8 mouse cellular contexts compared by ENCODE assay signal in genomic region chr5:124446301-124446881, GRCm38 (mm10). TPM values are rescaled to one million over a fixed set of nuclear protein-coding genes. Genes with fewer than 3 reads are reported as not detected.
DNase-seq lines count a peak whose midpoint lies in the region; ATAC-seq and TF ChIP-seq lines count a peak whose summit lies in the region.

No protein-coding gene starts in this region.

- H3K79me2 ChIP-seq in macrophage (ENCODE audit: inconsistent target): peaks cover 71% of the 10 kb centered on the region

- H3K4me1 ChIP-seq in embryonic facial prominence, embryonic 15.5 days: peaks cover 44% of the 10 kb centered on the region
- peaks cover 13 to 30% of the 10 kb centered on the region in 2 experiments for H3K4me1 ChIP-seq in heart, embryonic 14.5 days (ENCODE audit: control insufficient read depth in 2 of 2, insufficient read depth in 2 of 2, low read length in 2 of 2)
- H3K4me1 ChIP-seq in kidney, postnatal 0 days (replicated peaks; ENCODE audit: insufficient read depth, low read length): peaks cover 6% of the 10 kb centered on the region

- peak overlapping the region; percentile 93 for H3K4me2 ChIP-seq in embryonic facial prominence, embryonic 15.5 days (replicated peaks)
- peak overlapping the region; percentile 89 for H3K4me2 ChIP-seq in heart, embryonic 14.5 days (ENCODE audit: low read length)
- peak overlapping the region; percentile 87 for H3K4me2 ChIP-seq in kidney, postnatal 0 days (ENCODE audit: low read length)

- 2% methylated on average over 15 of the region's 15 CpGs for WGBS in embryonic facial prominence, embryonic 15.5 days
- WGBS in heart, embryonic 14.5 days: 0% methylated on average over 15 of the region's 15 CpGs
- WGBS in kidney, postnatal 0 days: 2% methylated on average over 15 of the region's 15 CpGs
- WGBS in macrophage (ENCODE audit: missing documents): 6% methylated on average over 15 of the region's 15 CpGs

- peak; percentile 39 for TF ChIP-seq CTCF in kidney, postnatal 0 days (IDR thresholded peaks at IDR 0.05; ENCODE audit: low read depth)

- no peaks in the 10 kb centered on the region for H3K9me3 ChIP-seq in embryonic facial prominence, embryonic 15.5 days (replicated peaks)
- H3K9me3 ChIP-seq in heart, embryonic 14.5 days (ENCODE audit: control insufficient read depth, low read length): no peaks in the 10 kb centered on the region
- H3K9me3 ChIP-seq in kidney, postnatal 0 days (replicated peaks; ENCODE audit: low read length): no peaks in the 10 kb centered on the region

- H3K36me3 ChIP-seq in embryonic facial prominence, embryonic 15.5 days: peaks cover 43% of the 10 kb centered on the region
- H3K36me3 ChIP-seq in heart, embryonic 14.5 days (ENCODE audit: control insufficient read depth, insufficient read depth, low read length): peaks cover 46% of the 10 kb centered on the region
- peaks cover 31% of the 10 kb centered on the region for H3K36me3 ChIP-seq in kidney, postnatal 0 days (ENCODE audit: insufficient read depth, low read length)
- H3K36me3 ChIP-seq in macrophage (ENCODE audit: inconsistent target): peaks cover 17% of the 10 kb centered on the region; the same call in 1 of the 2 replicates

- ATAC-seq in embryonic facial prominence, embryonic 15.5 days (ENCODE audit: insufficient number of reproducible peaks, low FRiP score, low TSS enrichment, low read depth): peak; percentile 55
- ATAC-seq in heart, embryonic 14.5 days (ENCODE audit: insufficient number of reproducible peaks, insufficient read depth, low FRiP score, low read depth): peak; percentile 66
- ATAC-seq in kidney, postnatal 0 days (replicated peaks; ENCODE audit: low FRiP score, low read depth): peak; percentile 77

- no peaks in the 10 kb centered on the region for H3K27me3 ChIP-seq in embryonic facial prominence, embryonic 15.5 days
- no peaks in the 10 kb centered on the region for H3K27me3 ChIP-seq in heart, embryonic 14.5 days (ENCODE audit: control insufficient read depth, insufficient read depth, low read length)
- H3K27me3 ChIP-seq in kidney, postnatal 0 days (ENCODE audit: insufficient read depth, low read length): no peaks in the 10 kb centered on the region

- DNase-seq in urinary bladder, adult 18-20 months (ENCODE audit: low spot score in 2 of 2): peak; percentile 60 to 80
- no peak for DNase-seq in urinary bladder, postnatal 10 days (ENCODE audit: low spot score)
- peak; percentile 87 for DNase-seq in kidney, postnatal 0 days (ENCODE audit: low spot score)
- peak; percentile 29 to 36 for DNase-seq in spleen, postnatal 14 days (ENCODE audit: low spot score in 2 of 2)
- DNase-seq in layer of hippocampus, postnatal 14 days (ENCODE audit: low spot score in 2 of 2): no peak

- peak overlapping the region; percentile 78 for H3K4me3 ChIP-seq in embryonic facial prominence, embryonic 15.5 days (replicated peaks)
- peak overlapping the region; percentile 83 to 93 for H3K4me3 ChIP-seq in heart, embryonic 14.5 days (ENCODE audit: control insufficient read depth in 1 of 2, insufficient read depth in 1 of 2, low read depth in 1 of 2, low read length in 2 of 2)
- peak overlapping the region; percentile 76 for H3K4me3 ChIP-seq in kidney, postnatal 0 days (replicated peaks; ENCODE audit: low read depth, low read length)
- H3K4me3 ChIP-seq in macrophage (ENCODE audit: inconsistent target): peak overlapping the region; percentile 58

- peak overlapping the region; percentile 88 for H3K9ac ChIP-seq in embryonic facial prominence, embryonic 15.5 days
- H3K9ac ChIP-seq in heart, embryonic 14.5 days (ENCODE audit: low read length): peak overlapping the region; percentile 94
- H3K9ac ChIP-seq in kidney, postnatal 0 days (ENCODE audit: low read depth, low read length): peak overlapping the region; percentile 87

- peak overlapping the region; percentile 75 for H3K27ac ChIP-seq in embryonic facial prominence, embryonic 15.5 days (replicated peaks)
- H3K27ac ChIP-seq in heart, embryonic 14.5 days (replicated peaks in 1 of 2; ENCODE audit: control insufficient read depth in 1 of 2, insufficient read depth in 1 of 2, low read depth in 2 of 2, low read length in 2 of 2): peak overlapping the region; percentile 87 to 91
- H3K27ac ChIP-seq in kidney, postnatal 0 days: peak overlapping the region; percentile 88
- peak overlapping the region; percentile 49 for H3K27ac ChIP-seq in macrophage

RNA-seq across cellular contexts. Expression of gene Kmt5a, which starts 6.7 kb away (rescaled TPM):
- 71.2 and 72.0 TPM in 2 replicates for polyA plus RNA-seq in embryonic facial prominence, embryonic 15.5 days (2015; fragmentation: Nextera tagmentation; extraction: Ambion mirVana)
- 86.6 and 87.8 TPM in 2 replicates for polyA plus RNA-seq in heart, embryonic 14.5 days (2014; fragmentation: Nextera tagmentation; extraction: Ambion mirVana)
- polyA plus RNA-seq in kidney, postnatal 0 days (2015; fragmentation: Nextera tagmentation; extraction: Ambion mirVana): 32.8 and 47.5 TPM in 2 replicates
- 100 to 1,000 TPM in 8 of 26 experiments, 10 to 100 TPM in 18; 52.3 to 174 (median 91.0) TPM for total RNA-seq in macrophage (2018; cell fraction: chromatin; rRNA removed)
- 10 to 100 TPM; 45.9 to 87.1 (median 53.7) TPM for total RNA-seq in macrophage (2018; cell fraction: cytosol; rRNA removed)
- 100 to 1,000 TPM in 5 of 26 experiments, 10 to 100 TPM in 21; 40.5 to 118 (median 71.6) TPM for total RNA-seq in macrophage (2018; cell fraction: nucleus; rRNA removed)
- 41.0 to 134 TPM (median 67.4 TPM) in 3 replicates for polyA plus RNA-seq in macrophage (2018)
- total RNA-seq in layer of hippocampus, postnatal 14 days (2021): 10 to 100 TPM; 48.1 to 60.6 TPM

RNA-seq across cellular contexts. Expression of gene Sbno1, which starts 20.6 kb away (rescaled TPM):
- polyA plus RNA-seq in embryonic facial prominence, embryonic 15.5 days (2015; fragmentation: Nextera tagmentation; extraction: Ambion mirVana): 75.9 and 76.7 TPM in 2 replicates
- 67.3 and 68.1 TPM in 2 replicates for polyA plus RNA-seq in heart, embryonic 14.5 days (2014; fragmentation: Nextera tagmentation; extraction: Ambion mirVana)
- polyA plus RNA-seq in kidney, postnatal 0 days (2015; fragmentation: Nextera tagmentation; extraction: Ambion mirVana): 56.2 and 70.6 TPM in 2 replicates
- total RNA-seq in macrophage (2018; cell fraction: chromatin; rRNA removed): 100 to 1,000 TPM; 342 to 649 (median 449) TPM
- total RNA-seq in macrophage (2018; cell fraction: cytosol; rRNA removed): 10 to 100 TPM; 56.8 to 86.3 (median 68.1) TPM
- 100 to 1,000 TPM; 169 to 321 (median 232) TPM for total RNA-seq in macrophage (2018; cell fraction: nucleus; rRNA removed)
- polyA plus RNA-seq in macrophage (2018): 29.7 to 66.6 TPM (median 32.9 TPM) in 3 replicates
- total RNA-seq in layer of hippocampus, postnatal 14 days (2021): 100 to 1,000 TPM; 133 to 135 TPM

RNA-seq across cellular contexts. Expression of gene Rilpl2, which starts 31.8 kb away (rescaled TPM):
- 38.0 and 40.2 TPM in 2 replicates for polyA plus RNA-seq in embryonic facial prominence, embryonic 15.5 days (2015; fragmentation: Nextera tagmentation; extraction: Ambion mirVana)
- polyA plus RNA-seq in heart, embryonic 14.5 days (2014; fragmentation: Nextera tagmentation; extraction: Ambion mirVana): 14.0 and 17.1 TPM in 2 replicates
- polyA plus RNA-seq in kidney, postnatal 0 days (2015; fragmentation: Nextera tagmentation; extraction: Ambion mirVana): 41.9 and 44.7 TPM in 2 replicates
- total RNA-seq in macrophage (2018; cell fraction: chromatin; rRNA removed): 100 to 1,000 TPM in 23 of 26 experiments, 10 to 100 TPM in 3; 66.4 to 240 (median 153) TPM
- total RNA-seq in macrophage (2018; cell fraction: cytosol; rRNA removed): 100 to 1,000 TPM; 114 to 215 (median 162) TPM
- total RNA-seq in macrophage (2018; cell fraction: nucleus; rRNA removed): 100 to 1,000 TPM in 24 of 26 experiments, 10 to 100 TPM in 2; 60.8 to 263 (median 159) TPM
- polyA plus RNA-seq in macrophage (2018): 47.7 to 134 TPM (median 74.0 TPM) in 3 replicates
- 10 to 100 TPM; 23.1 to 24.1 TPM for total RNA-seq in layer of hippocampus, postnatal 14 days (2021)

RNA-seq across cellular contexts. Expression of gene Snrnp35, which starts 36.5 kb away (rescaled TPM):
- polyA plus RNA-seq in embryonic facial prominence, embryonic 15.5 days (2015; fragmentation: Nextera tagmentation; extraction: Ambion mirVana): 26.3 and 26.5 TPM in 2 replicates
- 9.6 and 11.5 TPM in 2 replicates for polyA plus RNA-seq in heart, embryonic 14.5 days (2014; fragmentation: Nextera tagmentation; extraction: Ambion mirVana)
- 17.1 and 21.3 TPM in 2 replicates for polyA plus RNA-seq in kidney, postnatal 0 days (2015; fragmentation: Nextera tagmentation; extraction: Ambion mirVana)
- 10 to 100 TPM; 15.6 to 53.0 (median 28.3) TPM for total RNA-seq in macrophage (2018; cell fraction: chromatin; rRNA removed)
- 10 to 100 TPM; 19.7 to 42.3 (median 33.0) TPM for total RNA-seq in macrophage (2018; cell fraction: cytosol; rRNA removed)
- 10 to 100 TPM; 21.0 to 56.7 (median 36.5) TPM for total RNA-seq in macrophage (2018; cell fraction: nucleus; rRNA removed)
- polyA plus RNA-seq in macrophage (2018): 30.6 to 47.7 TPM (median 30.7 TPM) in 3 replicates
- 10 to 100 TPM; 19.7 to 22.3 TPM for total RNA-seq in layer of hippocampus, postnatal 14 days (2021)

Comparison
In these comparisons a context has a peak if more than half of its experiments do, and no peak if none do; other contexts are left out.
1. DNase-seq: peak in urinary bladder, adult 18-20 months (2 of 2), kidney, postnatal 0 days (single experiment) and spleen, postnatal 14 days (2 of 2); none in urinary bladder, postnatal 10 days (single experiment) and layer of hippocampus, postnatal 14 days (0 of 2).
2. Peak in every context shown above with its lines, with median percentiles within 50 percentile points of each other: ATAC-seq, H3K27ac ChIP-seq, H3K4me2 ChIP-seq, H3K4me3 ChIP-seq and H3K9ac ChIP-seq.